Mouse (Mus musculus): Measurements from ENCODE around the gene Pitpnb.

The Pitpnb gene

GRCm38 (mm10) chr5:111421424-111421823 lies 90.9 kb downstream of the Pitpnb start:
- no peak for DNase-seq (ENCODE audit: low read depth, low spot score)

GRCm38 (mm10) chr5:111422058-111422800 lies 91.7 kb downstream of the Pitpnb start:
- DNase-seq (ENCODE audit: low read depth, low spot score), result no peak

GRCm38 (mm10) chr5:111423011-111423410 lies 92.4 kb downstream of the Pitpnb start:
- DNase-seq (ENCODE audit: low read depth, low spot score), result no peak

- no peak for DNase-seq (ENCODE audit: low read depth, low spot score)
These were observed 93.1 kb downstream of the Pitpnb start for GRCm38 (mm10) chr5:111423616-111424015.

- no peak for DNase-seq (ENCODE audit: low read depth, low spot score)
These were observed 95.2 kb downstream of the Pitpnb start for GRCm38 (mm10) chr5:111425813-111426212.

GRCm38 (mm10) chr5:111426249-111426648 lies 95.7 kb downstream of the Pitpnb start:
- DNase-seq (ENCODE audit: low read depth, low spot score), result no peak

- no peak for DNase-seq (ENCODE audit: low read depth, low spot score)
These were observed 98.3 kb downstream of the Pitpnb start for GRCm38 (mm10) chr5:111428882-111429281.

GRCm38 (mm10) chr5:111429726-111430125 lies 99.2 kb downstream of the Pitpnb start:
- DNase-seq (ENCODE audit: low read depth, low spot score), result no peak

- no peak for DNase-seq (ENCODE audit: low read depth, low spot score)
These were observed 100.6 kb downstream of the Pitpnb start for GRCm38 (mm10) chr5:111431007-111431730.

GRCm38 (mm10) chr5:111432842-111433241 lies 102.3 kb downstream of the Pitpnb start:
- DNase-seq (ENCODE audit: low read depth, low spot score), result no peak

- no peak for DNase-seq (ENCODE audit: low read depth, low spot score)
These were observed 103.8 kb downstream of the Pitpnb start for GRCm38 (mm10) chr5:111434342-111434842.

GRCm38 (mm10) chr5:111436260-111436659 lies 105.7 kb downstream of the Pitpnb start:
- no peak for DNase-seq (ENCODE audit: low read depth, low spot score)

- no peak for DNase-seq (ENCODE audit: low read depth, low spot score)
These were observed 106.6 kb downstream of the Pitpnb start for GRCm38 (mm10) chr5:111437205-111437604.
